Mouse (Mus musculus): Measurements from ENCODE around the gene Gm49358.

GRCm38 (mm10) chr10:86814292-86815131 lies 50.7 kb downstream of the Gm49358 start:
- no peak for TF ChIP-seq POLR2A (IDR thresholded peaks at IDR 0.05; ENCODE audit: extremely low read depth, insufficient read depth, low read length)
- no peak for TF ChIP-seq CTCF (IDR thresholded peaks at IDR 0.05; ENCODE audit: extremely low read depth, insufficient read depth, low read length)

Data from cortical plate, adult 2 months (tissue).